Mouse (Mus musculus) left cerebral cortex, adult 18-20 months (tissue): ENCODE results near the gene Usp16. TPM values are rescaled to one million over a fixed set of nuclear protein-coding genes. Genes with fewer than 3 reads are reported as not detected.
A peak's percentile ranks its signal among the peaks of the same experiment; 100 is the strongest.

Experiments
- DNase-seq, 2 experiments: peaks; one replicate each; pipeline ENCODE4 v3.0.0; 2021 to 2022; ENCODE audit warnings: low spot score in 2 of 2, mixed read lengths in 1 of 2
- long read RNA-seq, 2 experiments: library from polyadenylated mRNA; stranded (forward); transcript quantifications; one replicate each; pipeline ENCODE4 v2.0.0; 2021
- total RNA-seq, 2 experiments: library from RNA; stranded (reverse); gene quantifications; 2 replicates each; pipeline ENCODE4 v1.2.3; 2021

Gene Usp16
- 10 to 100 TPM; 36.7 to 44.2 TPM for total RNA-seq
- long read RNA-seq, experiment 1, transcript Usp16-201 (18 exons, 3,205 nt): major isoform, 11 of 36 reads
- long read RNA-seq, experiment 1, transcript Usp16-203 (7 exons, 1,405 nt): minor isoform, 5 of 36 reads
- long read RNA-seq, experiment 1, partial matches to known transcripts: 7 of 36 reads
- long read RNA-seq, experiment 1, other reads (novel, unspliced or antisense): 13 of 36 reads
- long read RNA-seq, experiment 2, partial matches to known transcripts: 4 of 16 reads
- long read RNA-seq, experiment 2, other reads (novel, unspliced or antisense): 4 of 16 reads

- DNase-seq: peak; percentile 97 to 98
Observed at GRCm38 (mm10) chr16:87454419-87455179, at the start of gene Usp16. Gene Usp16, plus strand, starts transcription at chr16:87454703.

- DNase-seq: no peak
Observed at GRCm38 (mm10) chr16:87405001-87405400, 49.5 kb upstream of the Usp16 start.

- no peak for DNase-seq
Observed at GRCm38 (mm10) chr16:87420662-87421061, 33.8 kb upstream of the Usp16 start.

- DNase-seq: no peak
Observed at GRCm38 (mm10) chr16:87427516-87427915, 27.0 kb upstream of the Usp16 start.

DNA sequence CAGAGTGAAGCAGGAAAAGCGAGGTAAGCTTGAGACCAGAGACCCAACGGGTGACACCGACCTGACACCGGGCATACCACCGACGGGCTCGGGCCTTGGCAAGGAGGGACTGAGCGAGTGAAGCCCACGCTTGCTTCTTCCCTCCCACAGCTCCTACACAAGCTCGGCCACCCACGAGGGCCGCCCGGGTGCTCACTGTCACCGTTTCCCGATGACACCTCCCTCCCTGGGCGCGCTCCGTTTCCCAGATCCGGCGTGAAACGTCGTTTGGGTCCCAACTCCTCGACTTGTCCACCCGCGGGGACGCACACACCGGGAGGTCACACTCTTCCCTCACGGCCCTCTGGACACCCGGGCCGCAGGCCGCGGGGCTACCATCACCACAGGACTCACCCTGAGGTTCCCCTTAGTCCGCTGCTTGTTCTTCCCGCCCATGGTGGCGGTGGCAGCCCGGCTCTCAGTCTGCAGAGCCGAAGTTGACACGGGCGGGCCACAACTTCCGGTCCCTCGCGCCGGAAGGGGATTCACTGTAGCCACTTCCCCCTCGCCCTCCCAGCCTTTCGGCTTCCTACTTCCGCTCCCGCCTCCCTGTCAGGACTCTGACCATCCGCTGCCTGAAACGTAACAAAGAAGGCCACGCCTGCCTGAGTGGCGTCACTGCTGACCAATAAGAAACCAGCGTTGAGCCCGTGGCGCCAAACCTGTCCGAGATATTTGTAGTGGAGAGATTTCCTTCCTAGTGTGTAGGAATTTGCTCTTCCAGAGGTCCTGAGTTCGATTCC lies 22.3 kb upstream of the Usp16 start, which contains the start of gene Ltn1:
Gene Ltn1, minus strand, starts transcription at position 580 of the 782 bp plus-strand sequence.
- DNase-seq: peak; percentile 98 to 99

- DNase-seq: no peak
Observed at GRCm38 (mm10) chr16:87434266-87434665, 20.2 kb upstream of the Usp16 start.

DNA sequence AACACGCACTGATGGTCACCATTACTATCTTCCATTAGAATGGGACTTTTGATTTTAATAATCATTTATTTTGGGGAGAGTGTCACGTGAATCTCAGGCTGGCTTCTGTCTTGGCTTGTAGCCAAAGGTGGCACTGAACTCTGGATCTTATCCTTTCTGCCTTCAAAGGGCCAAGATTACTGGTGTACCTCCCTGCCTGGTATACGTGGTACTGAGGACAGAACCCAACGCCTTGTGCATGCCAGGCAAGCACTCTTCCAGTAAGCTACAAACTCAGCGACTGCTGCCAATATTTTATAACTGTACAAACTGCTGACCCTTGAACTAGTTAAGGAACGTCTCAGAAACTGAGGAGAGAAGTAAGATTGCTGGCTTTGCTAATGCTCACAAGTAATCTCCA lies 19.6 kb upstream of the Usp16 start:
- DNase-seq: no peak

DNA sequence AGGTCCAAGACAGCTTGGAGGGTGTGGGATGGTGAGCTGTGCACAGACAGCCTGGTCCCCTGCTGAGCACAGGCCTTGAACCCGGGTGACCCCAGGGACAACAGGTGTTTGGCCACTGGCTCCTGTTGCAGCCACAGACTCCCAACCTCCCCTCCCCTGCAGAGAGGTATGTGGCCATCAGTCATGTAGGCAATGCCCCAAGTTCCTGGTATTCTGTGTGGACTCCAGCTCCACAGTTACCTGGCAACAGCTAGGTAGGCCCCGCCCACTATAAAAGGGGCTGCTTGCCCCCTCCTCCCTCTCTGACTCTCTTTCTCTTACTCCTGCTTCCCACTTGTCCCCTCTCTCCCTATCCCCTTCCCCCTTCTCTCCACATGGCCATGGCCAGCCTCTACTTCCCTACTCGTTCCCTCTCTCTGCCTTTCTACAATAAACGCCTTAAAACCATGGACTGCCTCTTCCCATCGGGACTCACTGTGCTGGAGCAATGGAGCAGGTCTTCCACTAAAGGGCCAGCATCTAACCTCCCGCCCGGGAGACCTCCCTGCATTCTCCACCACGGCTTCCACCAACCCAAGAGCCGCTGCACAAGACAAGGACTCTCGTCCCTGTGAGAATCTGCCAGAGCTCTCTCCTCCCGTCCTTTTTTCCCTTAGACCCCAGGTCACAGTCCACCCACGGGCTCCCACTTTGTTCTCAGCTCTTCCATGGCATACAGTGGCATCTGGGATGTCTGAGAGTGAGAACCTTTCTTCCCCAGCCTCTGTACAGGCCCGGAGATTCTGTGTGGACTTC lies 18.9 kb upstream of the Usp16 start:
- no peak for DNase-seq

- no peak for DNase-seq
Observed at GRCm38 (mm10) chr16:87437096-87437495, 17.4 kb upstream of the Usp16 start.

GRCm38 (mm10) chr16:87438697-87439096 lies 15.8 kb upstream of the Usp16 start:
- DNase-seq: no peak

- DNase-seq: peak; percentile 90 to 94
Observed at GRCm38 (mm10) chr16:87440184-87440686, 14.3 kb upstream of the Usp16 start, which contains the start of gene Rwdd2b. Gene Rwdd2b, minus strand, starts transcription at chr16:87440573.

- no peak for DNase-seq
Observed at GRCm38 (mm10) chr16:87441089-87441488, 13.4 kb upstream of the Usp16 start.

GRCm38 (mm10) chr16:87442291-87442690 lies 12.2 kb upstream of the Usp16 start:
- no peak for DNase-seq

- DNase-seq: no peak
Observed at GRCm38 (mm10) chr16:87443245-87443644, 11.3 kb upstream of the Usp16 start.

GRCm38 (mm10) chr16:87444071-87444470 lies 10.4 kb upstream of the Usp16 start:
- DNase-seq: no peak

GRCm38 (mm10) chr16:87445110-87445509 lies 9.4 kb upstream of the Usp16 start:
- DNase-seq: no peak

GRCm38 (mm10) chr16:87445528-87445927 lies 9.0 kb upstream of the Usp16 start:
- no peak for DNase-seq

- no peak for DNase-seq
Observed at GRCm38 (mm10) chr16:87453226-87453625, 1.3 kb upstream of the Usp16 start.

DNA sequence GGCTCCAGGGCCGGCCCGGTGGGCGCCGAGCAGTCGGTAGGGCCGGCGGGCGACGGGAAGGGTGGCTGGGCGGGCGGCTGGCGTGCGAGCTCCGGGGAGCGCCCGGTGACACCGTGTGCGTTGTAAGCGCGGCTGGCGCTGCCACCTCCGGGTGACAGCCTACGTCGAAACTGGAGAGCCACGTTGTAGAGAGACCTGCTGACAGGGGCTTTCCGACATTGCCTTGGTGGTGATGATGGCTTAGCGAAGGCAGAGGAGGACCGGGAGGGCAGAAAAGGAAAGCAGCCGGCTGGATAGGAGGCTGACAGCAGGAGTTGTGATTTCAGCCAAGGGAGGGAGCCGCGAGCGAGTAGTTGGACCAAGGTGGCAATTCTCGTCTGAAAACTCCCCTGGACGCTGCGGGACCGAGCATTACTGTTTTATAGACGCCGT lies 693 bp downstream of the Usp16 start:
- peak in 1 of 2 experiments; percentile 54 for DNase-seq

GRCm38 (mm10) chr16:87458752-87459151 lies 4.2 kb downstream of the Usp16 start:
- no peak for DNase-seq
